Mouse (Mus musculus) MEL (cell line): ENCODE results near the gene Pigk.

Source experiments
- CHD2 ChIP-seq: IDR thresholded peaks from 2 replicates; pipeline ENCODE4 v1.6.1; 2011; ENCODE audit warnings: low read length, improper control_type of control experiment
- CTCF ChIP-seq, 3 experiments: IDR thresholded peaks in 2 of 3; conservative IDR thresholded peaks in 1 of 3; 2 replicates each; pipeline ENCODE4 v1.5.1; 2011 to 2012; ENCODE audit warnings: low read length in 3 of 3, low read depth in 2 of 3, mild to moderate bottlenecking in 2 of 3, improper control_type of control experiment in 1 of 3, inconsistent platforms in 1 of 3, mixed read lengths in 1 of 3, moderate library complexity in 1 of 3; ENCODE audit not compliant: control insufficient read depth in 1 of 3, insufficient read depth in 1 of 3, poor library complexity in 1 of 3, severe bottlenecking in 1 of 3
- EP300 ChIP-seq, 2 experiments: IDR thresholded peaks; 2 replicates each; pipeline ENCODE4 v1.6.1; 2011; ENCODE audit warnings: improper control_type of control experiment in 2 of 2, low read length in 2 of 2, low read depth in 1 of 2, mild to moderate bottlenecking in 1 of 2
- MAFK ChIP-seq: IDR thresholded peaks from 2 replicates; pipeline ENCODE4 v1.6.1; 2011; ENCODE audit warnings: low read depth, mild to moderate bottlenecking, low read length, improper control_type of control experiment, borderline replicate concordance
- MEF2A ChIP-seq: IDR thresholded peaks from 2 replicates; pipeline ENCODE4 v1.6.1; 2014; ENCODE audit warnings: low read depth, mild to moderate bottlenecking, inconsistent platforms, low read length, improper control_type of control experiment; ENCODE audit not compliant: poor library complexity, insufficient replicate concordance, severe bottlenecking; ENCODE audit errors: extremely low read depth
- POLR2A ChIP-seq, 2 experiments: IDR thresholded peaks; 2 replicates each; pipeline ENCODE4 v1.6.1; 2011 to 2012; ENCODE audit warnings: low read length in 2 of 2, mild to moderate bottlenecking in 2 of 2, control low read depth in 1 of 2, improper control_type of control experiment in 1 of 2, low read depth in 1 of 2, moderate library complexity in 1 of 2; ENCODE audit not compliant: control insufficient read depth in 1 of 2, insufficient read depth in 1 of 2, poor library complexity in 1 of 2
- POLR2AphosphoS2 ChIP-seq: IDR thresholded peaks from 2 replicates; pipeline ENCODE4 v1.6.1; 2011; ENCODE audit warnings: low read length, improper control_type of control experiment
- RAD21 ChIP-seq: IDR thresholded peaks from 2 replicates; pipeline ENCODE4 v1.6.1; 2011; ENCODE audit warnings: mild to moderate bottlenecking, low read depth, low read length, improper control_type of control experiment
- TAL1 ChIP-seq: IDR thresholded peaks from 2 replicates; pipeline ENCODE4 v1.6.1; 2012; ENCODE audit warnings: mild to moderate bottlenecking, inconsistent platforms, low read length, moderate library complexity, mixed read lengths
- ZC3H11A ChIP-seq: IDR thresholded peaks from 2 replicates; pipeline ENCODE4 v1.6.1; 2012; ENCODE audit warnings: low read depth, mild to moderate bottlenecking, inconsistent platforms, low read length, improper control_type of control experiment
- ZNF384 ChIP-seq: IDR thresholded peaks from 2 replicates; pipeline ENCODE4 v1.6.1; 2012; ENCODE audit warnings: low read depth, mild to moderate bottlenecking, inconsistent platforms, low read length, improper control_type of control experiment

DNA sequence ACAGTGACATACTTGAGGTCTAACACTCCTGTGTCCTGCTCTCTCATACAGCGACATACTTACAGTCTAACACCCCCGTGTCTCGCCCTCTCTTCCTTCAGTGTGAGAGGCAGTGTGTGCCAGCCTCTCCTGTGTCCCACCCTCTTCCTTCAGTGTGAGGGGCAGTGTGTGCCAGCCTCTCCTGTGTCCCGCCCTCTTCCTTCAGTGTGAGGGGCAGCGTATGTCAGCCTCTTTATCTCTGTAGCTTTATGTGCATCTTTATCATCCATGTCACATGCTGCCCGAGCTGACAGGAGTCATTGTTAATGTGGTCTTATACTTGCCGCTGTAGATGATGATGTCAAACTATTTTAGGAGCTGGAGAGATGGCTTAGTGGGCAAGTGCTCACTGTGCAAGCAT lies 41.6 kb downstream of the Pigk start:
- TF ChIP-seq MAFK, result no peak
- no peak for TF ChIP-seq ZC3H11A
- TF ChIP-seq TAL1, result no peak
- TF ChIP-seq CTCF (IDR thresholded peaks at IDR 0.05 in 2 of 3, conservative IDR thresholded peaks at IDR 0.05 in 1 of 3; ENCODE audit: control insufficient read depth in 1 of 3, insufficient read depth in 1 of 3, low read depth in 2 of 3, low read length in 3 of 3, poor library complexity in 1 of 3, severe bottlenecking in 1 of 3), result no peak
- no peak for TF ChIP-seq CHD2
- no peak for TF ChIP-seq POLR2AphosphoS2
- no peak for TF ChIP-seq POLR2A (IDR thresholded peaks at IDR 0.05; ENCODE audit: control insufficient read depth in 1 of 2, insufficient read depth in 1 of 2, low read depth in 1 of 2, low read length in 2 of 2, poor library complexity in 1 of 2)
- TF ChIP-seq ZNF384, result no peak
- no peak for TF ChIP-seq EP300 (IDR thresholded peaks at IDR 0.05; ENCODE audit: low read depth in 1 of 2, low read length in 2 of 2)
- TF ChIP-seq RAD21, result no peak
- no peak for TF ChIP-seq MEF2A
